Mouse (Mus musculus): ENCODE results near the gene Gli1. TPM values are rescaled to one million over a fixed set of nuclear protein-coding genes. Genes with fewer than 3 reads are reported as not detected.
A peak's percentile ranks its signal among the peaks of the same experiment; 100 is the strongest.

Gene Gli1
- polyA plus RNA-seq, 1 experiment from 2014 or later: 16.1 TPM

DNA sequence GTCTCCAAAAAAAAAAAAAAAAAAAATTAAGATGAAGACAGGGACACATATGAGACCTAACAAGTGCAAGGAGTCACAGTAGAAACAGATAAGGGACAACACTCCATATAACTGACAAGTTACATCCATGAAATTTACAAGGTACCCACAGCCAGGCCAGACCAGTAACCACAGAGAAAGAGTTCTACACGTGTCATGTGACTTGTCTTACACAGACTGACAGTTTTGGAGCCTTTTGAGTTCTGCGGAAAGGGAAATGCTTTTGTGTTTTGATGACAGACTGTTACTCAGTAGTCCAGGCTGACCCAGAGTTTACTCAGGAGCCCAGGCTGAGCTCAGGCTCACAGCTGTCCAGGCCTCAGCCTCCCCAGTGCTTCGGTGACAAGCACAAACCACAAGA lies 1.3 kb upstream of the Gli1 start:
- H3K27ac ChIP-seq (replicated peaks): no peak overlapping the region
- WGBS: 57% methylated on average over 3 of the region's 3 CpGs
- H3K4me2 ChIP-seq (replicated peaks): no peak overlapping the region
- no peaks in the 10 kb centered on the region for H3K9me3 ChIP-seq (replicated peaks)
- no peaks in the 10 kb centered on the region for H3K27me3 ChIP-seq
- H3K9ac ChIP-seq: no peak overlapping the region
- H3K36me3 ChIP-seq: no peaks in the 10 kb centered on the region
- peaks cover 28% of the 10 kb centered on the region for H3K4me1 ChIP-seq
- ATAC-seq (ENCODE audit: insufficient number of reproducible peaks, low FRiP score, low TSS enrichment, low read depth): no peak
- H3K4me3 ChIP-seq (replicated peaks): no peak overlapping the region

DNA sequence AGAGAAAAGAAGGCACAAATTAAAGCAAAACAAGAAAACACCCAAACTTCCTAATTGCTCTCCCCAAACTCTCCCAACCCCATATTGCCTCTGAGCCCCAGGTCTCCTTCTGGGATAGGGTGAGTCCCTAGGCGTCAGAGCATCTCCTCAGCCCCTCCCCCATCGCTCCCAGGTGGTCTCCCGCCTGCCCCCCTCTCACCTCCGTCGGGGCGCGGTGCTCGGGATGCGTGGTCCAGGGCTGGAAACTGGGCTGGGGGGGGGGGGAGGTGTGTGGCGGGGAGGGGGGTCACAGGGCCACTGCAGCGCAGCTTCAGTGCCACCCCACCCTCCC lies 449 bp downstream of the Gli1 start:
- peaks cover 31% of the 10 kb centered on the region for H3K4me1 ChIP-seq
- peak overlapping the region; percentile 96 for H3K27ac ChIP-seq (replicated peaks)
- peak overlapping the region; percentile 93 for H3K4me2 ChIP-seq (replicated peaks)
- WGBS: 0% methylated on average over 10 of the region's 11 CpGs
- H3K36me3 ChIP-seq: peaks cover 10% of the 10 kb centered on the region; the same call in 1 of the 2 replicates
- H3K9me3 ChIP-seq (replicated peaks): no peaks in the 10 kb centered on the region
- H3K9ac ChIP-seq: peak overlapping the region; percentile 33
- H3K4me3 ChIP-seq (replicated peaks): peak overlapping the region; percentile 56
- no peaks in the 10 kb centered on the region for H3K27me3 ChIP-seq
- ATAC-seq (ENCODE audit: insufficient number of reproducible peaks, low FRiP score, low TSS enrichment, low read depth): no peak

DNA sequence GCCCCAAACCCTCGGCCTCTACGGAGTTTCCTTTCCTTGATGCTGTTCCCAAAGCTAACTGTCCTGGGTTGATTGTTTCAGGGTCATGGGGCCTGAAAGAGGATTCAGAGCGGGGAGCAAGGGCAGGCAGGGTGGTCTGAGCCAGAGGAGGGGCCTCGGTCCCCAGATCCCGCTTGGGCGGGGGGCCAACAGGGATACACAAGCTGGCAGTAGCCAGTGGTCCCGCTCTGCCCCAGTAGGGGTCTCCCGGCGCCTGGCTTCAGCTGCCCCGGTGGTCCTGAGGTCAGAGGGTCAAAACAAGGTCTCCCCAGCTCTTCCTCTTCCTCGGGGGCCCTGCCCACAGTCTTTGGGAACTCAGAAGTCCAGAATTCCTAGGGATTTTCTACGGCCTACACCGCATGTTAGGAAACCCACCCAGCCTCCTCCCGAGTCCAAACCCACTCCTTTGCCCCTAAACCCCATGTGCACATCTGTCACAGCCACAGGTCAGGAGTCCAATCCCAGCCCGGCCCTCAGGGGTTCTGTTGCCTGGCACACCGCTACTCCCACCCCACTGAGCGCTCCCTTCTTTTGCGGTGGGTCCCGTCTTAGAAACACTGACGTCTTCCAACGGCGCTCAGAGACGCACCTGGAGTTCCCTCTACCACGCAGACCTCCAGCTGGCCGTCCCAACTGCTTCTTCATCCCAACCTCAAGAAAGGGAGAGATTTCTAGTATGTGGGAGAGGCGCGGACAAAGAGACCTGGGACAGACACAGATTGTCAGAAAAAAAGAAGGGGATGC lies 1.0 kb downstream of the Gli1 start:
- under 1% methylated on average over 27 of the region's 27 CpGs for WGBS
- Histone ChIP-seq H3K27ac (replicated peaks) (peak overlapping the region; percentile 96), H3K4me1 (peaks cover 31% of the 10 kb centered on the region), H3K9ac (peak overlapping the region; percentile 33), H3K9me3 (replicated peaks) (no peaks in the 10 kb centered on the region), H3K4me2 (replicated peaks) (peak overlapping the region; percentile 93), H3K4me3 (replicated peaks) (peak overlapping the region; percentile 56), H3K27me3 (no peaks in the 10 kb centered on the region), H3K36me3 (peaks cover 15% of the 10 kb centered on the region; the same call in 1 of the 2 replicates)
- ATAC-seq (ENCODE audit: insufficient number of reproducible peaks, low FRiP score, low TSS enrichment, low read depth): no peak

DNA sequence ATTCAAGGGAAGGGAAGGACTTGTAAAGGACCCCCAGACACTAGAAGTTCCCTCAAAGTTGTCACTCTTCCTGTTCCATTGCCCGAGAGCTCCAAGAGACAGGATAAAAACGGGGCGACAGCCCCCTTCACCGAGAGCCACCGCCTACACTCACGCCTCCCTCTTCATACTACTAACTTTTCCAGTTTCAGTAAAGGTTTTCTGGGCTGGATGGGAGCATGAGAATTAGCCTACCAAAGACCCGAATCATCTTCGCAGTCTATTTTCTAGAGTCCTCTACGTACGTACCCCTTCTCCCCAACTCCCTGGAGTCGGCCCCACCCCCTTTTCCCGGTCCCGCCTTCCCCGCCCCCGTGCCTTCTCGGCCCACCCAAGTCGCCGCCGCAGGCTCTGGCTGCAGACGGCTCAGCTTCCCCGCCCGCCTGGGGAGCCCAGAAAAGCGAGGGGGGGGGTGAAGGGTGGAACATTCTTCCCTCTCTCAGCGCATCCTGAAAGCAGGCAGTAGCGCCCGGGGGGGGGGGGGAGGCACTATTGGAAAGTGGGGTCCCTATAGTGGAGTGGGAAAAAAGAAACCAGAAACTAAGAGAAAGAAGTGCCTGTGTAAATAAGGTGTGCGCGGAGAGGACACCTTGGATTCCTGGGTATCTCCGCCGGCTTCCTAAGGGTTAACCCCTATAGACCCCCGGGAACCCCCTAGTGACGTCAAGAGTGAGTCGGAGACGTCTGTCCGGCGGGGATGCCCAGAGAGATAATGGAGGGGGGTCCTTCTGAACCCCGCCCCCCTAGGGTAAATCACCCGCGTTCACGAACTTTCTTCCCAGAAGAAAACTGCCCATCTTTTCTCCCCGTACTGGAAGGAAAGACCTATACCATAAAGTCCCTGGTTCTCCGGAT lies 1.8 kb downstream of the Gli1 start:
- Histone ChIP-seq H3K36me3 (peaks cover 21% of the 10 kb centered on the region; the same call in 1 of the 2 replicates), H3K9me3 (replicated peaks) (no peaks in the 10 kb centered on the region), H3K4me1 (peaks cover 31% of the 10 kb centered on the region), H3K27ac (replicated peaks) (peak overlapping the region; percentile 96), H3K9ac (peak overlapping the region; percentile 33; the same call in 1 of the 2 replicates), H3K4me2 (replicated peaks) (peak overlapping the region; percentile 93), H3K4me3 (replicated peaks) (peak overlapping the region; percentile 56), H3K27me3 (no peaks in the 10 kb centered on the region)
- ATAC-seq (ENCODE audit: insufficient number of reproducible peaks, low FRiP score, low TSS enrichment, low read depth): peak; percentile 58
- WGBS: under 1% methylated on average over 42 of the region's 42 CpGs

DNA sequence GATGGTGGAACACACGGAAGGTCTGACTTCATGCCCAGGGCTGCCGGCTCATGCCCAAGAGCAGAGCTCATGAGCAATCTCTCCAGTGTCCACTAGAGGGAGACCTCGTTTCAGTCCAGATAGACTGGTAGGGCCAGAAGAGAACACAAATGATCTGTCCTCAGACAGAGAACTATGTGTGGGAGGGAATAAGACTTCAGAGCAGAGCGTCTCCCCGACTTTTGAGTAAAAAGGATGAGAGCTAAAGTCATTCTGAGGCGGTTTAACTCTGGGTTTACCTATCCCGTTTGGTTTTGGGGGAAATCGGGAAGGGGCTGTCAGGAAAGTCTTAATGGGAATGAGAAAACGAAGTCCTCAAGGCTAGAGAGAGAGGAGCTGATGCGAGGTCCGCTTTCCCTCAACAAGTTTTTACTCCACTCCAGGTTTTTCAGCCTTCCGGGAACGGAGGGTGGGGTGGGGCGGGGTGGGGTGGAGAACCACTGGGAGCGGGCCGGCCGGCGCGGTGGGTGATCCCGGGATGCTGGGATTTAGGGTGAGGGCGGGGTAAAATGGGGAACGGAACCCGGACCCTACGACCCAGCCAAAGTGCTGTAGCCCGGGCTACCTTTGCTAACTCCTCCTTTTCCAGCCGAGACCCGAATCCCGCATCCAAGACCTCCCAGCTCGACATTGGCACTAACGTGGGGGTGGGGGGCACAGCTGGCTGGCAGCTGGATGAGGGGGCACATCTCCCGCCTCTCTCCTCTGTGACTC lies 2.7 kb downstream of the Gli1 start:
- Histone ChIP-seq H3K4me1 (peaks cover 31% of the 10 kb centered on the region), H3K9ac (0 out of 2 replicates have a peak overlapping the region, but pooled peaks have one; percentile 28), H3K27me3 (no peaks in the 10 kb centered on the region), H3K9me3 (replicated peaks) (no peaks in the 10 kb centered on the region), H3K27ac (replicated peaks) (peak overlapping the region; percentile 96), H3K4me2 (replicated peaks) (peak overlapping the region; percentile 93), H3K4me3 (replicated peaks) (peak overlapping the region; percentile 56), H3K36me3 (peaks cover 27% of the 10 kb centered on the region)
- 0% methylated on average over 31 of the region's 31 CpGs for WGBS
- peak; percentile 67 for ATAC-seq (ENCODE audit: insufficient number of reproducible peaks, low FRiP score, low TSS enrichment, low read depth)

DNA sequence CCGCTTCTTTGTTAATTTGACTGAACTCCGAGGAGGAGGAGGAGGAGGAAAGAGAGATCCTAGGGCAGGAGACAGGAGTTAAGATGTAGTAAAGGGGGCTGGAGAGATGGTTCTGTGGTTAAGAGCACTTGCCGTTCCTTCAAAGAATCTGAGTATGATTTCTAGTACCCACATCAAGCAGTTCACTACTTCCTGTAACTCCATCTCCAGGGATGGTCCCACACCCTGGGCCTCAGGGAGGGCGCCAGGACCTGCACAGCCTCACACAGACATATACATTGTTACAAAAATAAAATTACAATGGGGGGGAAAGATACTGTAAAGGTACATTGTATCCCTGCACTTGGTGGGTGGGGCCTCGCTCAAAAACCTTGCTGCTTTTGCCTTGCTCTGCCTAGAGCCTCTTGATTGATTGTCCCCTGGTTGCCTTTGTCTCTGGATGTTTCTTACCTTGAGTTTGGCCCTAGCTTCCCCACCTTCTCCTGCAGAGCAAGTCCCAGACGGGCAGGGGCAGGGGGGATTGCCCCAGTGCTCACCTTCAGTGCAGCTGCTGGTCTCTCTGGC lies 4.2 kb downstream of the Gli1 start:
- H3K9me3 ChIP-seq (replicated peaks): no peaks in the 10 kb centered on the region
- H3K27me3 ChIP-seq: no peaks in the 10 kb centered on the region; the same call in 1 of the 2 replicates
- peaks cover 41% of the 10 kb centered on the region for H3K36me3 ChIP-seq
- H3K4me2 ChIP-seq (replicated peaks): no peak overlapping the region
- H3K27ac ChIP-seq (replicated peaks): no peak overlapping the region; the same call in 1 of the 2 replicates
- 74% methylated on average over 6 of the region's 6 CpGs for WGBS
- no peak for ATAC-seq (ENCODE audit: insufficient number of reproducible peaks, low FRiP score, low TSS enrichment, low read depth)
- H3K4me1 ChIP-seq: peaks cover 31% of the 10 kb centered on the region
- no peak overlapping the region for H3K9ac ChIP-seq
- H3K4me3 ChIP-seq (replicated peaks): no peak overlapping the region

DNA sequence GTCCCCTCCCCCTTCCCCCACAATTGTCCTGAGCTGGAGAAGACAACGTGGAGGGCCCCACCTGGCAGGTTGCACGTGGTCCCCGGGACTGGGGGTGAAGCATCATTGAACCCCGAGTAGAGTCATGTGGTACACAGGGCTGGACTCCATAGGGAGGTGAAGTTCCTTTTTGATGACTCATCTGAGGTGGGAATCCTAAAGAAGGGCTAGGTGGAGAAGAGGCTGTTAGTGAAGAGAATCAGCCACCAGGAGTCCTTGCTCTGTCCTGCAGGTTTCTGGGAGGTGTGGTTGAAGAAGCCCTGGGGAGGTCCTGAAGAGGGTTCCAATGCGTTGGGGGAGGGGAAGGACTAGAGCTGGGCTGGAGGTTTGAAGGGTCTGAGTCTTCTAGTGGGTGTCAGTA lies 4.8 kb downstream of the Gli1 start:
- H3K27ac ChIP-seq (replicated peaks): no peak overlapping the region
- H3K4me2 ChIP-seq (replicated peaks): no peak overlapping the region
- H3K36me3 ChIP-seq: peaks cover 48% of the 10 kb centered on the region
- H3K4me3 ChIP-seq (replicated peaks): no peak overlapping the region
- peaks cover 28% of the 10 kb centered on the region for H3K4me1 ChIP-seq
- WGBS: 56% methylated on average over 5 of the region's 5 CpGs
- no peak for ATAC-seq (ENCODE audit: insufficient number of reproducible peaks, low FRiP score, low TSS enrichment, low read depth)
- H3K27me3 ChIP-seq: no peaks in the 10 kb centered on the region; the same call in 1 of the 2 replicates
- no peak overlapping the region for H3K9ac ChIP-seq
- H3K9me3 ChIP-seq (replicated peaks): no peaks in the 10 kb centered on the region

DNA sequence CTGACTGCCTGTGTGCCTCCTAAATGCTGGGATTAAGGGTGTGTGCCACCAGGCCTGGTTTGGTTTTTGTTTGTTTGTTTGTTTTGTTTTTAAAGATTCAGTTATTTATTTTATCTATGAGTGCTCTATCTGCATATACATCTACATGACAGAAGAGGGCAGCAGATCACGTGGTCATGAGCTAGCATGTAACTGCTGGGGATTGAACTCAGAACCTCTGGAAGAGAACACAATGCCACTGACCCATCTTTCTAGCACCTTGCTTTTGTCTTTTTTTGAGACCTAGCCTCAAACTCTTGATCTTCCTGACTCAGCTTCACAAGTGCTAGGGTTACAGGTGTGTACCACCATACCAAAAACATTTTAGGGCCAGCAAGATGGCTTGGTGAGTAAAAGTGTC lies 6.5 kb downstream of the Gli1 start:
- H3K36me3 ChIP-seq: peaks cover 64% of the 10 kb centered on the region
- H3K9ac ChIP-seq: no peak overlapping the region
- no peaks in the 10 kb centered on the region for H3K9me3 ChIP-seq (replicated peaks)
- no peak for ATAC-seq (ENCODE audit: insufficient number of reproducible peaks, low FRiP score, low TSS enrichment, low read depth)
- H3K27me3 ChIP-seq: peaks cover under 1% of the 10 kb centered on the region; the same call in 1 of the 2 replicates
- no peak overlapping the region for H3K4me3 ChIP-seq (replicated peaks)
- H3K27ac ChIP-seq (replicated peaks): no peak overlapping the region
- 67% methylated on average over 1 of the region's 1 CpGs for WGBS
- H3K4me2 ChIP-seq (replicated peaks): no peak overlapping the region
- H3K4me1 ChIP-seq: peaks cover 17% of the 10 kb centered on the region

DNA sequence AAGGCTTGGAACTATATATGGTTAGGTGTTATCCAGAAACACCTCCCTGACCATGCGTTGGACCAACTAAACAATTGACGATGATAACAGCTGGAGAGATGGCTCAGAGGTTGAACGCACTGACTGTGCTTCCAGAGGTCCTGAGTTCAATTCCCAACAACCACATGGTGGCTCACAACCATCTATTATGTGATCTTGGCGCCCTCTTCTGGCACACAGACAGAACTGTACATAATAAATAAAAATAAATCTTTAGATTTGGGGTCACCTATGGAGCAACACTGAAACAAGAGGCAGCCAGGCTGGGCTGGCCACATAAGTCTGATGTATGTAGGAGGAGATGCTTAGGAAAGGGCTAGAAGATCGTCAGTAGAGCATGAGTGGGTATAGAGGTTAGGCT lies 8.6 kb downstream of the Gli1 start:
- Histone ChIP-seq H3K27ac (replicated peaks) (no peak overlapping the region), H3K9me3 (replicated peaks) (no peaks in the 10 kb centered on the region), H3K36me3 (peaks cover 67% of the 10 kb centered on the region), H3K4me1 (0 out of 2 replicates have a peak, but pooled peaks cover 2% of the 10 kb centered on the region), H3K9ac (no peak overlapping the region), H3K4me2 (replicated peaks) (no peak overlapping the region), H3K4me3 (replicated peaks) (no peak overlapping the region), H3K27me3 (peaks cover 18% of the 10 kb centered on the region)
- 59% methylated on average over 5 of the region's 5 CpGs for WGBS
- ATAC-seq (ENCODE audit: insufficient number of reproducible peaks, low FRiP score, low TSS enrichment, low read depth): no peak

DNA sequence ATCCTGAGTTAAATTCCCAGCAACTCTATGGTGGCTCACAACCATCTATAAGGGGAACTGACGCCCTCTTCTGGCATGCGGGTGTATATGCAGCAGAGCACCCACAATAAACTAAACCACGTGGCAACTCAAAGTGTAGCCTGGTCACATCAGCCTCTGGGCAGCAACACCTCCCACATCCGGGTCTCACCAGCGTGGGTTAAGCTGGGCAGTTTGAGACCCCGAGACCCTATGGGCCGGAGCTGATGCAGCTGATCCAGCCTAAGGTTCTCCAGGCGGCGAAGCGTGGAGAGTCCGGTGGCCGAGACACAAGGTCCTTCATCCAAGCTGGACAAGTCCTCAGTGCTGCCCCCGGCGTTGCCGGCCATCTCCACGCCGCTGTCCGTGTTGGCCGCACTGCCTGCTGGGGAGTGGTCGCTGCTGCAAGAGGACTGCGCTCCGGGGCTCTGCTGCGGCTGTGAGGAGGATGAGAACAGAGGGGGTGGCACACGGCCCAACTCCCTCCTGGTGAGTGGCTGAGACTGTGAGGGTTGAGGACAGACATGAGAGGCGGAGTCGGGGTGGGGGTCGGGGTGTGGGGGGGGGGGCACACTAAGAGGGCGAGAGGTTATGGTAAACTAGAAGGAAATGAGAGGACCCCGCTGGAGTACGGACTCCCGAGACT lies 9.4 kb downstream of the Gli1 start:
- no peaks in the 10 kb centered on the region for H3K9me3 ChIP-seq (replicated peaks)
- H3K27me3 ChIP-seq: peaks cover 26% of the 10 kb centered on the region
- no peak for ATAC-seq (ENCODE audit: insufficient number of reproducible peaks, low FRiP score, low TSS enrichment, low read depth)
- no peak overlapping the region for H3K9ac ChIP-seq
- WGBS: 40% methylated on average over 31 of the region's 31 CpGs
- no peak overlapping the region for H3K4me2 ChIP-seq (replicated peaks)
- H3K4me3 ChIP-seq (replicated peaks): no peak overlapping the region
- H3K4me1 ChIP-seq: no peaks in the 10 kb centered on the region
- no peak overlapping the region for H3K27ac ChIP-seq (replicated peaks)
- peaks cover 67% of the 10 kb centered on the region for H3K36me3 ChIP-seq

Data from embryonic facial prominence, embryonic 15.5 days (tissue).